Mouse (Mus musculus) adrenal gland, postnatal 14 days (tissue): ENCODE data around the gene Lrp5. TPM values are rescaled to one million over a fixed set of nuclear protein-coding genes. Genes with fewer than 3 reads are reported as not detected.

ENCODE experiments used
- DNase-seq: peaks from one replicate; pipeline ENCODE4 v3.0.0; 2021; ENCODE audit warnings: mixed read lengths
- total RNA-seq: library from RNA; stranded (reverse); gene quantifications from 2 replicates; pipeline ENCODE4 v1.2.3, GENCODE M21; 2021

The Lrp5 gene
- total RNA-seq, 1 experiment from 2014 or later: 97.9 TPM

DNA sequence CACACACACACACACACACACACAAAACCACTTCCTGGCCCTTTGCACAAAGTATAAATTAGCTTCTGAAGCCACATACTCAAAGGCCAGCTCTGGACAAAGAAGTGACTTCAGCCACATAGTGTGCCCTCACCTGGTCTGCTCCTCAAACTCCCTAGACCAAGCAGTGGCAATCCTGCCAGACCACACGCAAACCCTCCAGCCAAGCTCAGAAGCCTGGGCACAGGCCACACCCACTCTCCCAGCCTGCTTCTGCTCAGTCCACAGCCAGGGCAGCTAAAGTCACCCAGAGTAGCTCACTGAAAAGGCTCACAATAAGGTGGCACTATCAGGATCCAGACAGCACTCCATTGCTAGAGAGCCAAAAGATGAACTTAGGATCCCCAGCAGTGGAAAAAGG, 30.2 kb downstream of the Lrp5 start:
- peak; percentile 29 for DNase-seq

DNA sequence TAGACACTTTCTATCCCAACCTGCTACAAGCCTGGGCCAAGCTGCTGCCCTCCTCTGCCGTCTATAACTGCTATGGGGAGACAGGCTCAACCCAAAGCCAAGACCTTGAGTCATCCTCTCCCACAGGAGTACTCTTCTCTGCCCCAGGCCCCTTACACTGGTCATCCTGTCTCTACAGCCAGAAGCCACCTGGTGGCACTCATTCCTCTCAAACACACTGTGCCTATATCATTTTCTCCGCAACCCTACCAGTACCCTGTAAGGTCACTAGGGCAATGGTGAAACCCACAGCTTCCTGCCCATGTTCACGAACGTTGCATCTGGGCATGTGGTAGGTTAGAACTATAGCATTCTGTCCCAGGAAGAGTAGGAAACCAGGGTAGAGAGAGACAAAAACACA, 31.4 kb downstream of the Lrp5 start:
- DNase-seq: no peak

DNA sequence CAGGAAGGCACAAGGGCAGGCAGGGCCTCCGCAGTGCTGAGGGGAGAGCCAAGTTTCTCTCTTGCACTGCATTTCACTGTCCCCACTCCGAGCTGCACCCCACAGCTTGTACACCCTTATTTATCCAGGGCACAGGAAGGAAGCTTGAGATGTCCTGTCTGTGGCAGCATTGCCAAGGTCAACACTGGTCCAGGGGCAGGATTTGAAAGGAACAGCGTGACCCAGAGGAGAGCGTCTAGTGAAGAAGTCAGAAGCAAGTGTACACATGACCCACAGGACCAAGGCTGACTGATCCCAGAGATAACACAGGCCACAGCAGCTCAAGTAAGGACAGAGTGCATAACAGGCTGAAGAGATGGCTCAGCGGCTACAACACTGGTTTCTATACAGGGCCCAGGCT, 32.3 kb downstream of the Lrp5 start:
- DNase-seq: peak; percentile 70

DNA sequence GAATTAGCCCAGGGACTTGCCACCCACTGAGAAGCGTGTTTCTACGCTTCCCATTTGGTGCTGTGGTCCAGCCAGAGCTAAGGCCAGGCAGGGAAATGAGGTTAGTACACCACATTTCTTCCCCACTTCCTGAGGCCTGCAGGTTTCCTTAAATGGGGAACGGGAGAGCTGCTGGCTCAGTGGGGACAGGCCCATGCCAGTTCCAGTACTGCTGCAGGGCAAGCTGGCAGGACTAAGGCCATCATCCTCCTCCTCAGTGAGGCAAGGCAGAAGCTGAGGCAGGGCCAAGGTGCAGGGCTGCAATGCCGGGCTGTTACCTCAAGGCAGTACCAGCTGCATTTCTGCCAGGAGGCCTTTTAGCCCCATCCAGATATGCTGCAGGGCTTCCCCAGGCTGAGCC, 32.9 kb downstream of the Lrp5 start:
- no peak for DNase-seq

DNA sequence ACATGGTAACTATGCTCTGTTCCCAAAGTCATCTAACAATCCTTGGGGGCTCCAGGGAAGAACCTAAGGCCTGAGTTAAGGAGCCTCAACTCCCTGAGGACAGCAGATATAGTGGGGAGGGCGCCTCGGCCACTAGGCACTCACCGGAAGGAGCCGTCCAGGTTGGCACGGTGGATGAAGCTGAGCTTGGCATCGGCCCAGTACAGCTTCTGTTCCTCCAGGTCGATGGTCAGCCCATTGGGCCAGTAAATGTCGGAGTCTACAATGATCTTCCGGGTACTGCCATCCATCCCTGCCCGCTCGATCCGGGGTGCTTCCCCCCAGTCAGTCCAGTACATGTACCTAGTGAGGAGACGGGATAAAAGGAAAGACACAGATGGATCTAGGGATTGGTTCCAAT, 34.4 kb downstream of the Lrp5 start:
- DNase-seq: no peak

DNA sequence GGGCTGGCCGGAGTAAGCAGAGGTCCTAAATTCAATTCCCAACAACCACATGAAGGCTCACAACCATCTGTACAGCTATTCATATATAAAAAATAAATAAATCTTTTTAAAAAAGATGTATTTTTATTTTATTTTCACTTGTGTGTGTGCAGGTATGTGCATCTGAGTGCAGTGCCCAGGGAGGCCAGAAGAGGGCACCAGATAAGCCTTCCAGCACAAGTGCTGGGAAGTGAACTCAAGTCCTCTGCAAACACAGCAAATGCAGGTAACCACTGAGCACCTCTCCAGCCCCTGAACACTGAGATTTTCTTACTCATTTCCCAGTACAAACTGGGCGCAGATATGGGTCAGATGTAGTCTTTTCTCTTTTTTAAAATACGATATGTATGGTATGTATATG, 35.1 kb downstream of the Lrp5 start:
- DNase-seq: no peak

DNA sequence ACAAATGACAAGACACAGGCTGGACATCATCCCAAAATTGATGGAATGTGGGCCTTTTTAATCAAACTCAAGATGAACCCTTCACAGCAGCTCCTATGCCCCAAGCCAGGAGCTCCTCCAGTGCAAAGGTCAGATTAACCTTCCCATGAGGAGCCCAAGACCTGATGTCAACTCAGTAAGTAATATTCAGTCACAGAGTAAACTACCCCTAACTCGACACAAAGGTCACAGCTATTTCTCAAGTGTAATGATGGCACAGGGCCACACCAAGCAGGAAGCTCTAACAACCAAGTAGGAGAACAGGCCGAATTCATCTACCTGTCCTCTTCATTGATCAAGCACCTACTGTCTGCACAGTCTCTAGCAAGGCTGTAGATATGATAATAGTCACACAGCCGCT, 35.9 kb downstream of the Lrp5 start:
- no peak for DNase-seq

DNA sequence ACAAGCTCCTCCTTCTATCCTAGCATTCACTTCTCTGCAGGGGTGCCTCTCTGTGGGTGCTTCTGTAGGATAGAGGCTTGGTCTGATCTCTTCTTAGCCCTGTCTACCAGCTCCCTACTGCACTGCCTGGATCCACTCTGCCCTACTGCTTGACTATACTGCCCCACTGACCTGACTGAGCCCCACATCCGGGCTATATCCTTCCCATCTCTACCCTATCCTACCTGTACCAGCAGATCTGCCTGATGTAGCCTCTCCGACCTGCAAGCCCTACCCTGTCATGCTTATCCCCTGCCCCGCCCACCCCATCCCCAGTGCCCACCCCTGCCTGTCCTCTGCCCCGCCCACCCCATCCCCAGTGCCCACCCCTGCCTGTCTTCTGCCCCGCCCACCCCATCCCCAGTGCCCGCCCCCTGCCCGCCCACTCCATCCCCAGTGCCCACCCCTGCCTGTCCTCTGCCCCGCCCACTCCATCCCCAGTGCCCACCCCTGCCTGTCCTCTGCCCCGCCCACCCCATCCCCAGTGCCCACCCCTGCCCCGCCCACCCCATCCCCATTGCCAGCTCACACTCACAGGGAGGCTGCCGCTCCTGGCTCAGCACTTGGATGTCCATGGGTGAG, 37.4 kb downstream of the Lrp5 start:
- DNase-seq: no peak

DNA sequence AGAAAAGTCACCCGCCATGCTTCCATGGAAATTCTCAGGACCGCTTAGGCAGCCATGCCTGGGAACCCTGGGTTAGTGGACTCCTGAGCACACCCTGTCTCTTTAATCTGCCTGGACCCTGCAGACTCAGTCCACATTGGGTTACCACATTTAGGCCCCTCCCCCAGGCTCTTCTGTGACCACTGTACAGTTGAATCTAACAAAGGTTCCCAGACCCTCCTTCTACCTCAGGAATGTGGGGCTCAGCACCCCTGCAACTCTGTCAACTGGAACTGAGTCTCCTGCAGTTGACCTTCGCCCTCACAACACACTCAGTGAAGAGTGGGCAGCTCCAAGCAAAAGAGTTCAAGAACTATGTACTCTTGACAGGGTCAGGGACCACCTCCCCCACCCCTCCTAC, 38.4 kb downstream of the Lrp5 start:
- no peak for DNase-seq

DNA sequence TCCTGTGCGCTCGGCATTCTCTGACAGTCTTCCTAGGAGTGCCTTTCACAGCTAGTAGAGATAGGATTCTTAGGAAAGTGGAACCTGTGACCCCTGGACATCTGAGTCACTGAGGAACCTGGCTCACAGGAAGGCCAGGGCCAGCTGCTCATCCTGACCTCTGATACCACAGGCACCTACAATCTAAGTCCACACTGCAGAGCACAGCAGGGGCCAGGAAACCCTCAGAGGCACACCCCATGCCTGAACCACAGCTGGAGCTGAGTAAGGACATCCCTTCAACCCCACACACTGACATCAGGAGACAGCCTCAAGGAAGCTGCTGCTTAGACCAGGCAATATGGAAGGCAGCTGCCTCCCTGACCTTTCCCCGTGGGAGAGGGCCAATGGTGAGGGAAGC, 40.6 kb downstream of the Lrp5 start:
- peak; percentile 45 for DNase-seq

DNA sequence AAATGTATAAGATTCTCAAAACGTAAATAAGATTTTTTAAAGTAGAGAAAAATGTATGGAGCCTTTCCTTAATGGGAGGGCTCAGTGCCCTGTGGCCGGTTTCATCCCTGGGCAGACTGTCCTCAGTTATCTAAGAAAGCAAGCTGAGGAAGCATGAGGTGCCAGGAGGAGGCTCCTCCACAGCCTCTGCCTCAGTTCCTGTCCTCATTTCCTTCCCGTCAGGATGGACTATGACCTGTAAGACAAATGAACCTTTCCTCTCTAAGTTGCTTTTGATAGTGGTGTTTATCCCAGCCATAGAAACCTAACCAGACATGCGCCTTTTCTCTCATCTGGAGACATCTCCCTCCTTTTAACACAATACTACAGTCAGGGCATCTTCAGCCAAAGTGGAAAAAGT, 41.0 kb downstream of the Lrp5 start:
- DNase-seq: no peak

DNA sequence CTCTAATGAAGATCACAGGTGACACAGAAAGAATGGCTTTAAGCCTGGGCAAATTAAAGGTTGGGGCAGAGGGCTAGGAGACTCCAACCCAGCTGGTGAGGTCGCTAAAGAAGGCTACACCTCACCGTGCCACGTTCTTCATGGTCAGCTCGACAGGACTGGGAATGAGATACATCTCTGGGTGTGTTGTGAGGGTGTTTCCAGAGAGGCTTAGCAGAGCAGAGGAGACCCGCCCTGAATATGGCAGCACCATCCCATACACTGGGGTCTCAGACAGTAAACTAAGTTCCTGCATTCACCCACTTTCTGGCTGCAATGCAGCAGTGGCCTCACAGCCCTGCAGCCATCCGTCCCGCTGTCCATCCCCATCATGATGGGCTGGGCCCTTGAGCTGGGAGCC, 46.8 kb downstream of the Lrp5 start:
- DNase-seq: no peak

DNA sequence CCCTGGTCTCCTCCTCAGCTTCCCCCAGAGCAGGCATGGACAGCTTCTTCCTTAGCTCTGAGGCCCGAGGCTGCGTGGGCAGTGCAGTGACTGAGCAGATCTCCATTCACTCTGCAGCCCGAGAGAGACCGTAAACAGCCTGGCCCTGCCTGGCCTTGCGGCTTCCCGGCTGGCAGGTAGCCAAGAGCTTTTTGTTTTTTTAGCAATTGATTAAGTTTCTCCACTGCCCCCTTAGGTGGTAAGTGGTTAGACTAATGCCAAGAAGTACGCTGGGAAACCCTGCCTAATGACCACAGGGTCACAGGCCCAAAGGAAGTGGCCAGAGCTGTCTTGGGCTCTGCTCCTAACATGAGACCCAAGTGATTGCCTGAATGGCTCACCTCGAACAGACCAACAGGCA, 47.7 kb downstream of the Lrp5 start:
- DNase-seq: peak; percentile 88

DNA sequence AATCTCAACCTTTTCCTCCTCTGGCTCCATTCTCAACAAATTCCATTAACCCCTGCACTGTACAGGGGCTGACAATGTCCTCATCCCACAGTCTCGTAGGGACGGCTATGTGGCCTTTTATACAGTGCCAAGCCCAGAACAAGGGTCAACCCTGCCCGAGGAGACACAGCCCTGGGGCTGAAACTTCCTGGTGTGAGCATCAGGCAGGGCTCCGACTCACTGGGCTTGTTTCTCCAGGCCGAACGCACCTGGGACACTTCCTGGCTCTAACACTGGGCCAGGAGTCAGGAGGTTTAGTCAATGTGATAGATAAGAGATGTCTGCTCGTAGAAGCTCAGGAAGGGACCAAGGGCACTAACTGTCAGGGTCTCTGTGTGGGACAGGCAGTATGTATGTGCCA, 54.3 kb downstream of the Lrp5 start:
- DNase-seq: peak; percentile 27

DNA sequence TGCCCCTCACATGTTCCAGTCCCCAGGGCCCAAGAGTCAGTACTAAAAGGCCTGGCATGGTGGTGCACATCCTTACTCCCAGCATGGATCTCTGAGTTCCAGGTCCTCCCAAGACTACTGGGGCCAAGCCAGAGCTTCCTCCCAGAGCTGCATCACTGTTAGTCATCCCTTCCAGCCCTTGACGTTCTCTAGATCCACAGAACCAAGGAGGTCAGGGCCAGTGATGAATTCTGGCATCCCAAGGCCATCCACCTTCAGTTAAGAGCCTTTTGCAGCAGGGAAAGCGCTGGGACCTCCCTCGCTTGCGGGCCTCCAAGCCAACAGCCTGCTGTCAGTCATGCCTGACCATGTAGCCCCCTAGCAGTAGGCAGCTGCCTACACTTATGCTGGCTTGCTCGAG, 54.9 kb downstream of the Lrp5 start:
- peak; percentile 80 for DNase-seq

DNA sequence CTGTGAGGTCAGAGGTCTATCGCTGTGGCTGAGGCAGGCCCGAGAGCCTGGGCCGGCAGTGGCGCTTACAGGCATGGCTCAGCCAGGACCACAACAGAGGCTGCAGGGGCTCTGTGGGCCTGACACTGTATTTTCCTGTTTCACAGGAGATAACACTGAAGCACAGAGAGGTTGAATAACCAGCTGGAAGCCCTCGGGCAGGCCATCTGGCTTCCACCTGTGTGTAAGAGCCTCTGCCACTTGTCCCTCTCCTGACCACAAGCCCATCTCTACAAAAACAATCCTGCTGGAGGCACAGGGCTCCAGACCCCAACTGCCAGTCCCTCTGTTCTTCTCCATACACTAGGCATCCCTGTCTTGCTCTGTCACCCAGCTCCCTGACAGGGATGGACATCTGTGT, 55.9 kb downstream of the Lrp5 start:
- no peak for DNase-seq

DNA sequence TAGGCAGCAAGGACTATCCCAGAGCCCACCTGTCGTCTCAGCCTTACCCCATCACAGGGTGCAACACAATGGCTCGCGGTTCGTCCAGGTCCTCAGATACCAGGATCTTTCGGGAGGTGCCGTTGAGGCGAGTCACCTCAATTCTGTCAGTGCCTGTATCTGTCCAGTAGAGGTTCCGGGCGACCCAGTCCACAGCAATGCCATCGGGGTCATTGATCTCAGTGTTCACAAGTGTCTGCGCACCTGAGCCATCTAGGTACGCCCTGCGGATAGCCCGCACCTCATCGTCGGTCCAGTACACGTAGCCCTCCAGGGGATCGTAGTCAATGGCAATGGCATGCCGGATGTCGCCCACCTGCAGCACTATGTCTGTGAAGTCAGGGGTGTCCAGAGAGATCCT, 56.3 kb downstream of the Lrp5 start:
- no peak for DNase-seq

DNA sequence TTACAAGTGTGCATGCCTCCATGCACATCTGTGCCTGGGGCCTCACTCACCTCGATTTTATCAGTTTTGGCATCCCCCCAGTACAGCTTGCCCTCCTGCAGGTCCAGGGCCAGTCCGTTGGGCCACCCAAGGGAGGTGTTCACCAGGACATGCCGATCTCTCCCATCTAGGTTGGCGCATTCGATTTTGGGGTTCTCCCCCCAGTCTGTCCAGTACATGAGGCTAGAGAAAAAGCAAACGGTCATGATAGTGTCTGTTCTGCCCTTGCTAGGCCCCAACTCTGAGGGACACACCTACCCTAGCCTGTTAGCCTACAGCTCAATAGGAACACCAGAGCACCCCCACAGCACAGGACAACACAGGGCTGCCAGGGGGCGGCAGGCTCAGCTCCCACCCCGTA, 58.1 kb downstream of the Lrp5 start:
- no peak for DNase-seq

DNA sequence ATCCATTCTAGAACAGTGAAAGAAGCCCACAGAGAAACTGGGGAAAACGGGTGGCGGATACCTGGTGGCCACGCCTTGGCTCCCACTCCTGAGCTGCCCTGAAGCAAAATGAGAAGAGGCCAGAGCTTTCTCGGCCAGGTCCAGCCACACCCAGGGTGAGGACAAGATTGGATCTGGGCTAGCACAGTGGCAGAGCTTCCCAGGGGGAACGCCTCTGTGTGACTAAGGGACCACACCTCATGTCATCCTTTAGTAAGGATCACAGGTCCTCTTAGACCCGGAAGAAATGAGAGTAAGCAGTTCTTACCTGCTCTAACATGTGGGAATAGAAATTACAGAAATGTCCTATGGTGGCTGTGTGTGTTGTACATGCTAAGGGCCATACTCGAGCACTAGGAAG, 61.3 kb downstream of the Lrp5 start:
- DNase-seq: no peak

DNA sequence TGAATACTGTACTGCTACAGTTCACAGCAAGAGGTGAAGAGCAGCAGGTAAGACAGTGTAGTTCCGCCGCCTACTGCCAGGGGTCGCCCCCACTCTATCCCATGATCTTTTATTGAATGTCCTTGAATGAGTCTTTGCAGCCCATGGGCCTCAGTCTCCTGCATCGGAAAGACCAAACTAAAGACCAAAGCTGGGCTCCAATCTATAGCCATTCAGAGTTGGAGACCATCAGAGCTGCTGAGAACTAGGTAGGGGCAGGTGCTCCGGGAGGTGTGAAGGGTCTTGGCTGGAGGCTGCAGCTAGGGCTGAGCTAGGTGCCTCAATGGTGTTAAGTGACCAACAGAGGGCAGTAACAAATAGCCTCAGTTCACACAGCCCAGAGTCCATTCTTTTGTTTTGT, 62.5 kb downstream of the Lrp5 start:
- DNase-seq: peak; percentile 72

DNA sequence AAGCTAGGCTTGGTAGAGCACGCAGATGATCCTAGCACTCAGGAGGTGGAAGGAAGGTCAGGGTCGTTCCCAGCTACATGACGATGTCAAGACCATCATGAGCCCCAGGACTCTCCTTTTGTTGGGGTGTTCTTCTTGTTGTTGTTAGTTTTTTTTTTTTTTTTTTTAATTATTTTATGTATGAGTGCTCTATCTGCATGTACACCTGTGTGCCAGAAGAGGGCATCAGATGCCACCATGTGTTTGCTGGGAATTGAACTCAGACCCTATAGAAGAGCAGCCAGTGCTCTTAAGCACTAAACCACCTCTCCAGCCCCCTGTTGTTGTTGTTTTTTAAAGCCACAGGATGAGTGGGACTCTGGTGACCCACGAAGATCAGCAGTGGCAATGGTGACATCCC, 63.1 kb downstream of the Lrp5 start:
- no peak for DNase-seq

DNA sequence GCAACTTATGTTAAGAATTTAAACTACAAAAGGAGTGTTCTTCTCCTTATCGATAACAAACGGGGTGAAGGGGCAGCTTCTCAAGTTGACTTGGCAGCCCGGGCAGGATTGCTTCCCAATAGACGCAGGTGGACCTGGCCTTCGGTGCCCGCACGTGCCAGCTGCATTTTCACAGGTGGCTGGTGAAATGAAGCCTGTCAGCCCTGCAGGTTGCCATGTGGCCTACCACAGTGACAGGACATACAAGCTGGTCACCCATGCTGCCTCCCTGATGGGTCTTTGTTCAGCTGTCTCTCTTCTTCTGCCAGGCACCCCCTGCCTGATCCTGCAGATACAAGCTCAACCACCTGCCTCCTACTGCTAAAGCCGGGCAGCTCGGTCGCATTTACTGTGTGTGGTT, 65.5 kb downstream of the Lrp5 start:
- no peak for DNase-seq

DNA sequence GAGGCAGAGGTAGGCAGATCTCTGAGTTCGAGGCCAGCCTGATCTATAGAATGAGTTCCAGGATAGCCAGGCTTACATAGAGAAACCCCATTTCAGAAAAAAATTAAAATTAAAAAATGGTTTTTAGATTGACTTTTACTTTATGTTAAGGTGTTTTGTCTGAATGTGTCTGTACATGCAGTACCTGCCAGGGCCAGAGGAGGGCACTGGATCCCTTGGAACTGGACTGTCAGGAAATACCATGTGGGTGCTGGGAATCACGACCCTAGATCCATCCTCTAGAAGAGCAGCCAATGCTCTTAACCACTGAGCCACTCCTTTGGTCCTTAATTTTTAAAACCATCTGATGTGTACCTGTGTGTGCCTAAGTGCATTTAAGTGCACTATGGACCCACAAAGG, 67.0 kb downstream of the Lrp5 start:
- no peak for DNase-seq

DNA sequence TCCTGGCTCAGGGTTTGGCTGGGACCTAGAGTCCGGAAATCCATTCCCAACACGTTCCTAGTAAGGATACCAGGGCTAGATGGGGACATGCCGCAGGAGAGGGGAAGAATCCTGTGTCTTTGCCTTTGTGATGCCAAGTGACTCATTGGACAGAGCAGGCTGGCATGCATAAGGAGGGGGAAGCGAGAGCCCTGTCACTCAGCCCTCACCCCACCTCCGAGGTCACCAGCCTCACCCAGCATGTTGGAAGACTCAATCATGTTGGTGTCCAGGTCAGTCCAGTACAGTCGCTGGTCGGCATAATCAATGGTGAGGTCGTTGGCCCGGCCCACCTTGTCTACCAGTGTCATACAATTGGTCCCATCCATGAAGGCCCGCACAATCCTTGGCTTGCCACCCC, 72.4 kb downstream of the Lrp5 start:
- peak; percentile 68 for DNase-seq

DNA sequence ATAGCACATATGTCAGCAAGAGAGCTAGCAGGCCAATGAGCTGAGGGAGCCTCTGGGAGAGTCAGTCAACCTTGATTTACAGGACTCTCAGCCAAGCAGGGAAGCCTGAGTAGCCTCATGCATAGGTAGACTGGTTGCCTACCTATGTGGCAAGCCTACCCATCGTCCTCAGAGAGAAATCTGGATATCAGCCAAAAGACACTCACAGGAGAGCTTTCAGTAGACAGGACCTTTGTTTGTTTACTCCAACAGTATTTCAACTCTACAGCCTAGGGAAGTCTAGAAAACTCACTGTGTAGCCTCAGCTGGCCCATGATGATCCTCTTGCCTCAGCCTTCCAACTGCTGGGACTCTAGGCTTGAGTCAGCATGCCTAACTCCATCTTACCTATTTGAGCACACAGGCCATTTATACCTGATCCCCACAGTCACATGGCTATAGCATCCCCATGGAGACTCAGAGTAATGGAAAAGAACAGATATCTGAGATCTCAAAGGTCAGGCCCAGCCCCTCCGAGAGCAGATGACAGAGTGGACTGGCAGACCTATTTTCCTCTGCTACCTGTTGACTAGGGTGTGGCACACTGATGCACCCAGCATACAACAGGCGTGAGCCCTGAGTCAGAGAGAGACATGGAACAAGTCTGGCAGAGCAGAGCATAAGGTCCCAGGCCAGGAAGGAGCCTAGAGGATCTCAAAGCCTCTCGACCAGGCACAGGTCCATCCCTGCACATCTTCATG, 73.7 kb downstream of the Lrp5 start:
- no peak for DNase-seq
